Mouse (Mus musculus) NIH3T3 (cell line): ENCODE data around the gene B3gat3.
"Not testable (repeated sequence)": the region's sequence is repeated elsewhere in the genome, so short reads cannot be mapped to it uniquely, and the experiment has no call there.

Source experiments
- DNase-seq: peaks from one replicate; pipeline ENCODE4 v3.0.0-alpha.2; 2012; ENCODE audit warnings: low read depth

Gene B3gat3

GRCm38 (mm10) chr19:8920073-8920736, at the start of gene B3gat3:
Gene B3gat3, plus strand, starts transcription at chr19:8920374.
- DNase-seq: peak; percentile 97

- DNase-seq: not testable (repeated sequence)
Measured at GRCm38 (mm10) chr19:8870381-8870780, 49.8 kb upstream of the B3gat3 start.

- no peak for DNase-seq
Measured at GRCm38 (mm10) chr19:8870838-8871237, 49.3 kb upstream of the B3gat3 start.

- peak; percentile 99 for DNase-seq
Measured at GRCm38 (mm10) chr19:8871267-8872186, 48.6 kb upstream of the B3gat3 start, which contains the start of gene Ubxn1. Gene Ubxn1, plus strand, starts transcription at chr19:8871496.

GRCm38 (mm10) chr19:8872266-8872840, 47.8 kb upstream of the B3gat3 start:
- DNase-seq: peak; percentile 37

- DNase-seq: no peak
Measured at GRCm38 (mm10) chr19:8875031-8875430, 45.1 kb upstream of the B3gat3 start.

- peak; percentile 94 for DNase-seq
Measured at GRCm38 (mm10) chr19:8880311-8881033, 39.7 kb upstream of the B3gat3 start, which contains the start of gene Uqcc3. Gene Uqcc3, minus strand, starts transcription at chr19:8880923.

GRCm38 (mm10) chr19:8881034-8881392, 39.2 kb upstream of the B3gat3 start:
- DNase-seq: no peak

- DNase-seq: no peak
Measured at GRCm38 (mm10) chr19:8883616-8884015, 36.6 kb upstream of the B3gat3 start, which contains the start of the genes Lbhd1 and Gm49403. Gene Lbhd1, plus strand, starts transcription at chr19:8883732. Gene Gm49403, plus strand, starts transcription at chr19:8883930.

- peak; percentile 33 for DNase-seq
Measured at GRCm38 (mm10) chr19:8886916-8887584, 33.1 kb upstream of the B3gat3 start.

GRCm38 (mm10) chr19:8887585-8888463, 32.4 kb upstream of the B3gat3 start:
- peak; percentile 40 for DNase-seq

- peak; percentile 99 for DNase-seq
Measured at GRCm38 (mm10) chr19:8888511-8889385, 31.4 kb upstream of the B3gat3 start, which contains the start of the genes 1810009A15Rik and Gm49416. Gene 1810009A15Rik, plus strand, starts transcription at chr19:8888853. Gene Gm49416, plus strand, starts transcription at chr19:8888926.

- DNase-seq: peak; percentile 95
Measured at GRCm38 (mm10) chr19:8892829-8893766, 27.1 kb upstream of the B3gat3 start, which contains the start of gene Ints5. Gene Ints5, plus strand, starts transcription at chr19:8893005.

GRCm38 (mm10) chr19:8895397-8895960, 24.7 kb upstream of the B3gat3 start:
- no peak for DNase-seq

- DNase-seq: not testable (repeated sequence)
Measured at GRCm38 (mm10) chr19:8896231-8896630, 23.9 kb upstream of the B3gat3 start.

GRCm38 (mm10) chr19:8897211-8897864, 22.8 kb upstream of the B3gat3 start:
- DNase-seq: peak; percentile 77
